Mouse (Mus musculus) cerebellum, adult 2 months (tissue): ENCODE measurements at regions not wholly inside any gene's neighbourhood (a gene's known extent, or its start where the extent isn't known, plus 50 kb on each side); places are given as distances from the start of the nearest gene placed in this dataset.

Source experiments
- CTCF ChIP-seq: fragments of 200-500 bp; IDR thresholded peaks from 2 replicates; pipeline ENCODE4 v1.5.1; 2011; ENCODE audit warnings: low read depth, mild to moderate bottlenecking, control low read depth, low read length, moderate library complexity, borderline replicate concordance; ENCODE audit not compliant: insufficient read depth
- POLR2A ChIP-seq: fragments of 200-500 bp; IDR thresholded peaks from 2 replicates; pipeline ENCODE4 v1.6.1; 2011; ENCODE audit warnings: low read length, control low read depth, borderline replicate concordance; ENCODE audit not compliant: insufficient read depth

DNA sequence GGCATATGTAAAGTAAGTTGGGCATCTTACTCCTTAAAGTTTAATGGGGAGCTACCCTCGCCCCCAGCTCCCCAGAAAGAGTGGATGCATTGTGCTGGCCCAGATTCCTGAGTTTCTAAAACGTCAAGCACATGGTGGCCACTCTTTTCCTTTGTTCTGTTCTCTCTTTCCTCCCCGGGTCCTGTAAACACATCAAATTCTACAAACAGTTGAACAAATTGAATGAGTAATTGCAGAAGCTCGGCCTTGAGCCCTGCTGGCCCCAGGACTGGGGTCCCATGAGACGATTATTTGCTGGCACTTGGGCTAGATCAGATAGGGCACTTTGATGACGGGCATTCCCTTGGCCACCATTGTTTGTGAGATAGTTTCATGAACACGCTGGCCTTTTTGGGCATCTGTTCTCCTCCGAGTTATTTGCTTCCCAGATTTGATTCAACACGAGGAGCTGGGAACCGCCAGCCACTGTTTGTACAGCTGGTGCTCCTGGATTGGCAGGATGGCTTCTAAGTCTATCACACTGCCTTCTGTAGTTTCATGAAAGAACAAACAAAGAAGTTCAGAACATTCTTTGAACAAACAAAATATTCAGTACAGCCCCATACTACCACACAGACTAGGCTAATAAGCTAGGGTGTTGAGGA lies 257.5 kb upstream of the Msx2 start:
- no peak for TF ChIP-seq CTCF
- no peak for TF ChIP-seq POLR2A
